Mouse (Mus musculus): ENCODE data around the gene Efcc1.

Efcc1 gene

GRCm38 (mm10) chr6:87730591-87731462 lies at the start of gene Efcc1:
Gene Efcc1, plus strand, starts transcription at chr6:87730869.
- peak; percentile 67 for DNase-seq

GRCm38 (mm10) chr6:87695947-87696346 lies 34.7 kb upstream of the Efcc1 start:
- DNase-seq: no peak

GRCm38 (mm10) chr6:87696544-87696943 lies 34.1 kb upstream of the Efcc1 start:
- DNase-seq: no peak

- peak; percentile 10 for DNase-seq
These were observed 24.4 kb upstream of the Efcc1 start for GRCm38 (mm10) chr6:87706246-87706645.

- no peak for DNase-seq
These were observed 18.4 kb upstream of the Efcc1 start for GRCm38 (mm10) chr6:87712311-87712710.

GRCm38 (mm10) chr6:87714091-87714490 lies 16.6 kb upstream of the Efcc1 start:
- DNase-seq: no peak

- DNase-seq: peak; percentile 47
These were observed 8.0 kb upstream of the Efcc1 start for GRCm38 (mm10) chr6:87722631-87723030.

GRCm38 (mm10) chr6:87725267-87725912 lies 5.3 kb upstream of the Efcc1 start:
- DNase-seq: no peak

GRCm38 (mm10) chr6:87728102-87728501 lies 2.6 kb upstream of the Efcc1 start:
- DNase-seq: no peak

- no peak for DNase-seq
These were observed 528 bp upstream of the Efcc1 start for GRCm38 (mm10) chr6:87730141-87730540.

- no peak for DNase-seq
These were observed 910 bp downstream of the Efcc1 start for GRCm38 (mm10) chr6:87731463-87732095.

- DNase-seq: no peak
These were observed 1.7 kb downstream of the Efcc1 start for GRCm38 (mm10) chr6:87732151-87733011.

GRCm38 (mm10) chr6:87733131-87733930 lies 2.7 kb downstream of the Efcc1 start:
- peak; percentile 74 for DNase-seq

GRCm38 (mm10) chr6:87734136-87734535 lies 3.5 kb downstream of the Efcc1 start:
- DNase-seq: peak; percentile 51

GRCm38 (mm10) chr6:87736923-87737322 lies 6.3 kb downstream of the Efcc1 start:
- no peak for DNase-seq

GRCm38 (mm10) chr6:87737921-87738626 lies 7.4 kb downstream of the Efcc1 start:
- no peak for DNase-seq

- DNase-seq: no peak
These were observed 9.2 kb downstream of the Efcc1 start for GRCm38 (mm10) chr6:87739898-87740297.

GRCm38 (mm10) chr6:87740496-87740895 lies 9.8 kb downstream of the Efcc1 start:
- no peak for DNase-seq

- DNase-seq: no peak
These were observed 11.3 kb downstream of the Efcc1 start for GRCm38 (mm10) chr6:87741978-87742377.

- peak; percentile 61 for DNase-seq
These were observed 12.1 kb downstream of the Efcc1 start for GRCm38 (mm10) chr6:87742804-87743203.

GRCm38 (mm10) chr6:87743281-87743680 lies 12.6 kb downstream of the Efcc1 start:
- no peak for DNase-seq

All from lung, postnatal 36 days (tissue).